Mouse (Mus musculus) erythroblast, embryonic 14.5 days (primary cell): Measurements from ENCODE around the gene Cadm1.

ENCODE experiments used
- GATA1 ChIP-seq: IDR thresholded peaks from 2 replicates; pipeline ENCODE4 v1.6.1; 2012; ENCODE audit warnings: low read length, inconsistent platforms, mixed read lengths
- TAL1 ChIP-seq: IDR thresholded peaks from 3 replicates; pipeline ENCODE4 v1.6.1; 2012; ENCODE audit warnings: low read length, inconsistent platforms, mixed read lengths

- TF ChIP-seq TAL1: no peak
- no peak for TF ChIP-seq GATA1
Measured at GRCm38 (mm10) chr9:47703026-47703876, 173.3 kb downstream of the Cadm1 start.
